Mouse (Mus musculus) Muller cell, postnatal 12 days (primary cell): ENCODE data around the gene Ccdc155.
A peak's percentile ranks its signal among the peaks of the same experiment; 100 is the strongest.

Source experiments
- DNase-seq: peaks from one replicate; pipeline ENCODE4 v3.0.0-alpha.2; 2015; ENCODE audit errors: inconsistent ontology term

Gene Ccdc155

GRCm38 (mm10) chr7:45204380-45205143 is at the start of gene Ccdc155:
Gene Ccdc155 (minus strand): TSS chr7:45204892.
- peak; percentile 92 for DNase-seq

GRCm38 (mm10) chr7:45253806-45254205 is 49.1 kb upstream of the Ccdc155 start:
- DNase-seq, result no peak

GRCm38 (mm10) chr7:45247666-45248065 is 43.0 kb upstream of the Ccdc155 start:
- no peak for DNase-seq

GRCm38 (mm10) chr7:45241389-45241749 is 36.7 kb upstream of the Ccdc155 start:
- no peak for DNase-seq

- DNase-seq, result peak; percentile 16
Observed at GRCm38 (mm10) chr7:45240633-45241388, 36.1 kb upstream of the Ccdc155 start, which contains the start of gene Slc6a16. Gene Slc6a16 (plus strand): TSS chr7:45241085.

GRCm38 (mm10) chr7:45240109-45240508 is 35.4 kb upstream of the Ccdc155 start:
- DNase-seq, result no peak

- DNase-seq, result no peak
Observed at GRCm38 (mm10) chr7:45238723-45239496, 34.2 kb upstream of the Ccdc155 start, which contains the start of gene Cd37. Gene Cd37 (minus strand): TSS chr7:45239115.

- DNase-seq, result no peak
Observed at GRCm38 (mm10) chr7:45237747-45238699, 33.3 kb upstream of the Ccdc155 start.

- DNase-seq, result no peak
Observed at GRCm38 (mm10) chr7:45235656-45236180, 31.0 kb upstream of the Ccdc155 start.

GRCm38 (mm10) chr7:45234922-45235571 is 30.4 kb upstream of the Ccdc155 start:
- DNase-seq, result peak; percentile 66

GRCm38 (mm10) chr7:45234333-45234841 is 29.7 kb upstream of the Ccdc155 start:
- no peak for DNase-seq

- no peak for DNase-seq
Observed at GRCm38 (mm10) chr7:45233580-45234332, 29.1 kb upstream of the Ccdc155 start.

GRCm38 (mm10) chr7:45232716-45233465 is 28.2 kb upstream of the Ccdc155 start:
- no peak for DNase-seq

- no peak for DNase-seq
Observed at GRCm38 (mm10) chr7:45231941-45232340, 27.2 kb upstream of the Ccdc155 start.

GRCm38 (mm10) chr7:45231192-45231591 is 26.5 kb upstream of the Ccdc155 start:
- no peak for DNase-seq

- DNase-seq, result no peak
Observed at GRCm38 (mm10) chr7:45229459-45230203, 24.9 kb upstream of the Ccdc155 start.

- no peak for DNase-seq
Observed at GRCm38 (mm10) chr7:45229046-45229445, 24.4 kb upstream of the Ccdc155 start.

GRCm38 (mm10) chr7:45228548-45228947 is 23.9 kb upstream of the Ccdc155 start:
- no peak for DNase-seq
